Mouse (Mus musculus): ENCODE results near the gene Uap1l1.
"Not testable (repeated sequence)": the region's sequence is repeated elsewhere in the genome, so short reads cannot be mapped to it uniquely, and the experiment has no call there.

The Uap1l1 gene

GRCm38 (mm10) chr2:25365091-25365761 lies at the start of gene Uap1l1:
TSS of gene Uap1l1 (minus strand) at chr2:25365682.
- in situ Hi-C loops (cut with MboI; ENCODE audit: low pct_unique_long_range_greater_than_20kb in 1 of 2, low sequenced_read_pairs in 2 of 2, unreplicated experiment in 1 of 2), result no loop called here

GRCm38 (mm10) chr2:25413436-25413835 lies 48.0 kb upstream of the Uap1l1 start:
- in situ Hi-C loops (cut with MboI; ENCODE audit: low pct_unique_long_range_greater_than_20kb in 1 of 2, low sequenced_read_pairs in 2 of 2, unreplicated experiment in 1 of 2), result not testable (repeated sequence)

GRCm38 (mm10) chr2:25408908-25409307 lies 43.4 kb upstream of the Uap1l1 start:
- in situ Hi-C loops (cut with MboI; ENCODE audit: low pct_unique_long_range_greater_than_20kb in 1 of 2, low sequenced_read_pairs in 2 of 2, unreplicated experiment in 1 of 2), result no loop called here

GRCm38 (mm10) chr2:25403994-25404393 lies 38.5 kb upstream of the Uap1l1 start:
- in situ Hi-C loops (cut with MboI; ENCODE audit: low pct_unique_long_range_greater_than_20kb in 1 of 2, low sequenced_read_pairs in 2 of 2, unreplicated experiment in 1 of 2), result no loop called here

- in situ Hi-C loops (cut with MboI; ENCODE audit: low pct_unique_long_range_greater_than_20kb in 1 of 2, low sequenced_read_pairs in 2 of 2, unreplicated experiment in 1 of 2), result no loop called here
Measured at GRCm38 (mm10) chr2:25402972-25403601, 37.6 kb upstream of the Uap1l1 start.

GRCm38 (mm10) chr2:25402377-25402971 lies 37.0 kb upstream of the Uap1l1 start:
- in situ Hi-C loops (cut with MboI; ENCODE audit: low pct_unique_long_range_greater_than_20kb in 1 of 2, low sequenced_read_pairs in 2 of 2, unreplicated experiment in 1 of 2), result no loop called here

GRCm38 (mm10) chr2:25400764-25401163 lies 35.3 kb upstream of the Uap1l1 start:
- in situ Hi-C loops (cut with MboI; ENCODE audit: low pct_unique_long_range_greater_than_20kb in 1 of 2, low sequenced_read_pairs in 2 of 2, unreplicated experiment in 1 of 2), result no loop called here

- in situ Hi-C loops (cut with MboI; ENCODE audit: low pct_unique_long_range_greater_than_20kb in 1 of 2, low sequenced_read_pairs in 2 of 2, unreplicated experiment in 1 of 2), result no loop called here
Measured at GRCm38 (mm10) chr2:25400291-25400690, 34.8 kb upstream of the Uap1l1 start.

- in situ Hi-C loops (cut with MboI; ENCODE audit: low pct_unique_long_range_greater_than_20kb in 1 of 2, low sequenced_read_pairs in 2 of 2, unreplicated experiment in 1 of 2), result no loop called here
Measured at GRCm38 (mm10) chr2:25399051-25399450, 33.6 kb upstream of the Uap1l1 start, which contains the start of gene Npdc1. TSS of gene Npdc1 (plus strand) at chr2:25399351.

- in situ Hi-C loops (cut with MboI; ENCODE audit: low pct_unique_long_range_greater_than_20kb in 1 of 2, low sequenced_read_pairs in 2 of 2, unreplicated experiment in 1 of 2), result no loop called here
Measured at GRCm38 (mm10) chr2:25398065-25398464, 32.6 kb upstream of the Uap1l1 start.

- in situ Hi-C loops (cut with MboI; ENCODE audit: low pct_unique_long_range_greater_than_20kb in 1 of 2, low sequenced_read_pairs in 2 of 2, unreplicated experiment in 1 of 2), result no loop called here
Measured at GRCm38 (mm10) chr2:25397010-25397409, 31.5 kb upstream of the Uap1l1 start.

- in situ Hi-C loops (cut with MboI; ENCODE audit: low pct_unique_long_range_greater_than_20kb in 1 of 2, low sequenced_read_pairs in 2 of 2, unreplicated experiment in 1 of 2), result no loop called here
Measured at GRCm38 (mm10) chr2:25396597-25396983, 31.1 kb upstream of the Uap1l1 start.

- in situ Hi-C loops (cut with MboI; ENCODE audit: low pct_unique_long_range_greater_than_20kb in 1 of 2, low sequenced_read_pairs in 2 of 2, unreplicated experiment in 1 of 2), result no loop called here
Measured at GRCm38 (mm10) chr2:25395721-25396596, 30.5 kb upstream of the Uap1l1 start, which contains the start of gene Entpd2. TSS of gene Entpd2 (plus strand) at chr2:25395874.

GRCm38 (mm10) chr2:25394281-25395221 lies 29.1 kb upstream of the Uap1l1 start:
- in situ Hi-C loops (cut with MboI; ENCODE audit: low pct_unique_long_range_greater_than_20kb in 1 of 2, low sequenced_read_pairs in 2 of 2, unreplicated experiment in 1 of 2), result no loop called here

- in situ Hi-C loops (cut with MboI; ENCODE audit: low pct_unique_long_range_greater_than_20kb in 1 of 2, low sequenced_read_pairs in 2 of 2, unreplicated experiment in 1 of 2), result no loop called here
Measured at GRCm38 (mm10) chr2:25391266-25391665, 25.8 kb upstream of the Uap1l1 start.

GRCm38 (mm10) chr2:25384492-25384891 lies 19.0 kb upstream of the Uap1l1 start:
- in situ Hi-C loops (cut with MboI; ENCODE audit: low pct_unique_long_range_greater_than_20kb in 1 of 2, low sequenced_read_pairs in 2 of 2, unreplicated experiment in 1 of 2), result no loop called here

GRCm38 (mm10) chr2:25376589-25376988 lies 11.1 kb upstream of the Uap1l1 start:
- in situ Hi-C loops (cut with MboI; ENCODE audit: low pct_unique_long_range_greater_than_20kb in 1 of 2, low sequenced_read_pairs in 2 of 2, unreplicated experiment in 1 of 2), result no loop called here

GRCm38 (mm10) chr2:25373431-25373830 lies 7.9 kb upstream of the Uap1l1 start:
- in situ Hi-C loops (cut with MboI; ENCODE audit: low pct_unique_long_range_greater_than_20kb in 1 of 2, low sequenced_read_pairs in 2 of 2, unreplicated experiment in 1 of 2), result no loop called here
